Comparison of ENCODE assay signal across 33 mouse cellular contexts in genomic region chr14:37421566-37421965, GRCm38 (mm10).
"Had no signal": no experiment of that assay in that cellular context is flagged by ENCODE, and none has a peak within 500 bp of the region (broad histone marks: within the 10 kb centered on the region; RNA-seq: fewer than 3 reads in every experiment).

No protein-coding gene starts in this region.

- H3K4me2 ChIP-seq: heart, embryonic 11.5 days; heart, embryonic 12.5 days; heart, embryonic 13.5 days; heart, embryonic 15.5 days; hindbrain, embryonic 12.5 days; hindbrain, embryonic 13.5 days; hindbrain, embryonic 14.5 days; hindbrain, embryonic 15.5 days; intestine, embryonic 15.5 days had no signal

- H3K4me3 ChIP-seq: heart, adult 2 months; heart, embryonic 10.5 days; heart, embryonic 12.5 days; heart, embryonic 13.5 days; heart, embryonic 15.5 days; hindbrain, embryonic 10.5 days; hindbrain, embryonic 12.5 days; hindbrain, embryonic 13.5 days; hindbrain, embryonic 15.5 days; intestine, embryonic 15.5 days; layer of hippocampus, adult 2 months; left cerebral cortex, adult 2 months had no signal

- ATAC-seq: hindbrain, embryonic 16.5 days; hindbrain, postnatal 0 days; inflammation-experienced regulatory T-cells, adult 6 months; intestine, embryonic 15.5 days; intestine, embryonic 16.5 days; intestine, postnatal 0 days had no signal

- H3K9ac ChIP-seq: heart, embryonic 12.5 days; heart, embryonic 13.5 days; heart, embryonic 15.5 days; hindbrain, embryonic 12.5 days; hindbrain, embryonic 13.5 days; hindbrain, embryonic 14.5 days; hindbrain, embryonic 15.5 days; intestine, embryonic 15.5 days had no signal

- H3K9me3 ChIP-seq: heart, embryonic 10.5 days; heart, embryonic 12.5 days; heart, embryonic 13.5 days; heart, embryonic 15.5 days; hindbrain, embryonic 10.5 days; hindbrain, embryonic 12.5 days; hindbrain, embryonic 13.5 days; hindbrain, embryonic 15.5 days; intestine, embryonic 15.5 days had no signal

- H3K4me1 ChIP-seq: heart, embryonic 10.5 days; heart, embryonic 12.5 days; heart, embryonic 13.5 days; heart, embryonic 15.5 days; hindbrain, embryonic 10.5 days; hindbrain, embryonic 12.5 days; hindbrain, embryonic 13.5 days; hindbrain, embryonic 15.5 days; intestine, embryonic 15.5 days had no signal

- H3K27me3 ChIP-seq: heart, embryonic 12.5 days; heart, embryonic 13.5 days; heart, embryonic 15.5 days; hindbrain, embryonic 12.5 days; hindbrain, embryonic 13.5 days; hindbrain, embryonic 15.5 days; intestine, embryonic 15.5 days had no signal

- DNase-seq: heart, adult 2 months; heart, postnatal 10 days; heart, postnatal 14 days; heart, postnatal 36 days; heart, postnatal 4 days; kidney, adult 18-20 months; kidney, adult 2 months; kidney, adult 8-10 months; kidney, adult 9 months; kidney, postnatal 10 days; kidney, postnatal 14 days; kidney, postnatal 36 days; kidney, postnatal 4 days; layer of hippocampus, adult 9-11 months; layer of hippocampus, postnatal 36 days had no signal

- H3K36me3 ChIP-seq: heart, embryonic 10.5 days; heart, embryonic 12.5 days; heart, embryonic 13.5 days; heart, embryonic 15.5 days; hindbrain, embryonic 10.5 days; hindbrain, embryonic 12.5 days; hindbrain, embryonic 13.5 days; hindbrain, embryonic 15.5 days; intestine, embryonic 15.5 days had no signal

- H3K27ac ChIP-seq: heart, adult 2 months; heart, embryonic 10.5 days; heart, embryonic 13.5 days; heart, embryonic 15.5 days; hindbrain, embryonic 10.5 days; hindbrain, embryonic 12.5 days; hindbrain, embryonic 13.5 days; hindbrain, embryonic 14.5 days; hindbrain, embryonic 15.5 days; hindbrain, postnatal 0 days; intestine, embryonic 15.5 days; layer of hippocampus, adult 2 months; left cerebral cortex, adult 2 months had no signal
